Mouse (Mus musculus): ENCODE data around the gene Trpc5. TPM values are rescaled to one million over a fixed set of nuclear protein-coding genes. Genes with fewer than 3 reads are reported as not detected.

The Trpc5 gene
- 0.63 and 0.98 TPM in 2 replicates for polyA plus RNA-seq (2014; fragmentation: Nextera tagmentation; extraction: Ambion mirVana)

DNA sequence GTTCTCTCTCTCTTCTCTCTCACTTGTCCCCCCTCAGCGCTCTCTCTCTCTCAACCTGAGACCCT lies at the start of gene Trpc5:
Trpc5 (minus strand) TSS at position 39 of the 65 bp plus-strand sequence.
- WGBS = 42% methylated on average over 1 of the region's 1 CpGs
- H3K9me3 ChIP-seq (replicated peaks; ENCODE audit: control insufficient read depth, low read length) = no peaks in the 10 kb centered on the region
- ATAC-seq (no peak), DNase-seq (ENCODE audit: low spot score) (no peak)
- no peaks in the 10 kb centered on the region; the same call in 1 of the 2 replicates for H3K27me3 ChIP-seq (replicated peaks; ENCODE audit: control insufficient read depth, insufficient read depth, low read length)
- peak within 1 kb of the TSS; percentile 45 for H3K9ac ChIP-seq (ENCODE audit: low read length)
- peak within 1 kb of the TSS; percentile 61 for H3K4me2 ChIP-seq (ENCODE audit: low read length)
- no peak within 1 kb of the TSS for H3K27ac ChIP-seq (ENCODE audit: low read depth, low read length)
- H3K36me3 ChIP-seq (ENCODE audit: control insufficient read depth, insufficient read depth, low read length) = no peaks in the 10 kb centered on the region
- peak within 1 kb of the TSS; percentile 39 for H3K4me3 ChIP-seq (ENCODE audit: low read depth, low read length)
- no peaks in the 10 kb centered on the region for H3K4me1 ChIP-seq (ENCODE audit: control insufficient read depth, insufficient read depth, low read length)

DNA sequence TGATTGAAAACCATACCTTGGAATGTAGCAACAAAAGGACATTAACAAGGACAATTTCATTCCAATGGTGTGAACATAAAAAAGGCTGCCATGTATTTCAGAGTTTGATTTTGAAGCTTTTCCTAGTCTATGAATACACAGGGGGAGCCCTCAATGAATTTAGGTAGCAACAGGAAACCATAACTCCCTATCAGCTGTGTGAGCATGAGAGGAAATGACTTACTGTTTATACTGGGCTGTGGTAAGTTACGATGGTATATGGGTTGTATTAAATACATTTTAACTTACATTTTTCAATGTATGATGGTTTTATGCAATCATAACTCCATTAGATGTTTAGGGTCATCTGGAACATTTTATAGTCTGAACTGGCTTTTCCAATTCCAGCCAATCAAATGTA lies 28.4 kb upstream of the Trpc5 start:
- H3K4me3 ChIP-seq (ENCODE audit: low read depth, low read length) = no peak overlapping the region
- no peak overlapping the region for H3K27ac ChIP-seq (ENCODE audit: low read depth, low read length)
- DNase-seq (ENCODE audit: low spot score) (no peak), ATAC-seq (no peak)
- no peaks in the 10 kb centered on the region for H3K9me3 ChIP-seq (replicated peaks; ENCODE audit: control insufficient read depth, low read length)
- H3K36me3 ChIP-seq (ENCODE audit: control insufficient read depth, insufficient read depth, low read length) = no peaks in the 10 kb centered on the region
- H3K9ac ChIP-seq (ENCODE audit: low read length) = no peak overlapping the region
- no peaks in the 10 kb centered on the region for H3K27me3 ChIP-seq (replicated peaks; ENCODE audit: control insufficient read depth, insufficient read depth, low read length)
- no peak overlapping the region for H3K4me2 ChIP-seq (ENCODE audit: low read length)
- WGBS = 95% methylated on average over 1 of the region's 1 CpGs
- H3K4me1 ChIP-seq (ENCODE audit: control insufficient read depth, insufficient read depth, low read length) = no peaks in the 10 kb centered on the region

DNA sequence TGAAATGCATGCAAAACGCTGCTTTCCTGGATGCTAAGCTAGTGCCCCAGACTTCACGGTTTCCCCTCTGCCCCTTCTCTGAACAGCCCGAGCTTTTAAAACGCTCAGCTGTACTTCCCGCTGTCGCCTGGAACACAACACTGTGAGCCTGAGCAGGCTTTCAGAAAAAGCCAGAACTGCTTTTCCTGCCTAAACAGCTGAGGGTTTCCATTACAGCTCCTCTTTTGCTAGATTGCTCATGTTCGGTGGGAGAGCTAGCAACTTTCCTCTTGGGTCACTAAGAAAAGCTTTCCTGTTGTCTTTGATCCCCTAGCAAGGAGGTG lies 1.8 kb upstream of the Trpc5 start:
- H3K4me2 ChIP-seq (ENCODE audit: low read length) = peak overlapping the region; percentile 61
- no peaks in the 10 kb centered on the region for H3K9me3 ChIP-seq (replicated peaks; ENCODE audit: control insufficient read depth, low read length)
- H3K9ac ChIP-seq (ENCODE audit: low read length) = no peak overlapping the region
- H3K4me1 ChIP-seq (ENCODE audit: control insufficient read depth, insufficient read depth, low read length) = no peaks in the 10 kb centered on the region
- DNase-seq (ENCODE audit: low spot score) (peak; percentile 27), ATAC-seq (no peak)
- H3K36me3 ChIP-seq (ENCODE audit: control insufficient read depth, insufficient read depth, low read length) = no peaks in the 10 kb centered on the region
- WGBS = 28% methylated on average over 7 of the region's 7 CpGs
- no peak overlapping the region for H3K27ac ChIP-seq (ENCODE audit: low read depth, low read length)
- H3K4me3 ChIP-seq (ENCODE audit: low read depth, low read length) = 0 out of 2 replicates have a peak overlapping the region, but pooled peaks have one; percentile 39
- no peaks in the 10 kb centered on the region; the same call in 1 of the 2 replicates for H3K27me3 ChIP-seq (replicated peaks; ENCODE audit: control insufficient read depth, insufficient read depth, low read length)

DNA sequence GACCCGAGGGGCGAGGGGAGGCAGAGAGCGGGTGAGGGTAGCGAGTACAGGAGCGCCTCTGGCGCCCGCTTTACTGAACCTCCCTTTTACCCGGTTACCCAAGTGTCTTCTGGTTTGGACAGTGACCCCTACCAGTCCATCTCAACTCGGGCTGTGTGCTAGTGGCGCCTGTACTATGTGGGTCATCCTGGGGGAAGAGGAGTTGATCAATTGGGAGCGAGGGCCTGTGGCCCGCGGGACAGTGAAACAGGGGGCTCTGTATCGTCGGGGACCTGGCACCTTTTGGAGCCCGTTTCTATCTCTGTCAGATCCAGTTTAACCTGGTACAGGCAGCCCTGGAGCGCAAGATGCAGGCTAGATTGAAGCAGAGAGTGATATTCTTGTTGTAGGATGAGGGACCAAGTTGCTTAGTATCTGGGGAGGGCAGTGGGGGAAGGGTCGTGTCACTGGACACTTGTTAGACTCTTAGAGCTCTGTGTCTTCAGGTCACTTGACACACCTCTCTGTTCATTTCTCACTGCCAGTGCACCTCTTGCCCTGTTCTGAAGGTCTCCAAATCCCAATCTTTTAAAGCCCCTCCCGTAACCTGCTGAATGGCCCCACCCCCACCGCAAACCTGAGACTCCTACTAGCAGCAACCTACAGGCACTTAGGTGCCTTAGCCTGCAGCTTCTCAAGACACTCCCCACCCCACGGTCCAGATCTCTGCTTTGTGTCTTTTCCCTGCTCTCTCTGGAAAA lies 1.3 kb upstream of the Trpc5 start:
- Histone ChIP-seq H3K4me3 (ENCODE audit: low read depth, low read length) (peak overlapping the region; percentile 39), H3K4me2 (ENCODE audit: low read length) (peak overlapping the region; percentile 61), H3K9me3 (replicated peaks; ENCODE audit: control insufficient read depth, low read length) (no peaks in the 10 kb centered on the region), H3K9ac (ENCODE audit: low read length) (peak overlapping the region; percentile 45), H3K27ac (ENCODE audit: low read depth, low read length) (no peak overlapping the region), H3K36me3 (ENCODE audit: control insufficient read depth, insufficient read depth, low read length) (no peaks in the 10 kb centered on the region), H3K4me1 (ENCODE audit: control insufficient read depth, insufficient read depth, low read length) (no peaks in the 10 kb centered on the region), H3K27me3 (replicated peaks; ENCODE audit: control insufficient read depth, insufficient read depth, low read length) (no peaks in the 10 kb centered on the region; the same call in 1 of the 2 replicates)
- DNase-seq (ENCODE audit: low spot score) (peak; percentile 11), ATAC-seq (peak; percentile 76)
- 29% methylated on average over 21 of the region's 21 CpGs for WGBS

DNA sequence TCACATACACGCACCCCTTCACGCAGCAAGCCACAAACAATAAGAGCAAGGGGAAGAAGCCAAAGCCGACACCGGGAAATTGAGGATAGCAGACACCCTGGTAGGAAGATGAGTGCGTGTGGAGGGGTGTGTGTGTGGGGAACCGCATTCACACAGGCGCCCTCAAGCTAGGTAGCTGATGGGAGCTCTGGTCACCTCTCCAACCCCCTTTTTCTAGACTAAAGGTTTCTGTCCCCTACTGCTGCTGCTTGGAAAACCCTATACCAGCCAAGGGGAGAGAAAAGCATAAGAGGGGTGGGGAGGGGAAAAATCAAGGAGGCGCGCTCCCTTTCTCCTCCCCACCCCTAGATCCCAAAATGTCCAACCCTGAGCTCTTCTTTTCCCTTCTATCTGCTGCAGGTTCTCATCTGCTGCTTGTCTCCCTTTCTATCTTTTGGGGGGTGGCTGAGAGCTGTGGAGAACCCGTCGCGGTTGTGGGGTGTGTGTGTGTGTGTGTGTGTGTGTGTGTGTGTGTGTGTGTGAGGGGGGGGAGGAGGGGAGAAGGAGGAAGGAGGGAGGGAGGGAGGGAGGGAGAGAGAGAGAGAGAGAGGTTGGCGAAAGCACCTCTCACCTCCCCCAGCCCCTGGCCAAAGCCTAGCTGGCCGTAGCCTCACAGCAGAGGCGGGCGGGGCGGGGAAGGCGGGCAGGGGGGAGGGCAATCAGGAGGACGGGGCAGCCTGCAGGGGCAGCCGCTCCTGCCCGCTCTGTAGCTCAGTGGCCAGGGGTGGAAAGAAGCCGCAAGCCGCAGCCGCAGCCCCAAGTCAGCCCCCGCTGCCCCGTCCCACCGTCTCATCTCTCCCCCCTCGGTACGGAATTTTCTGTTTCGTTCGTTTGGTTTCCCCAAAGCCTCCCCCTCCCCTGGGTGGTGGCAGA lies 483 bp upstream of the Trpc5 start, which contains the start of gene Rtl4:
Rtl4 (plus strand) TSS at position 701 of the 912 bp plus-strand sequence.
- Histone ChIP-seq H3K4me2 (ENCODE audit: low read length) (peak within 1 kb of the TSS; percentile 61), H3K4me3 (ENCODE audit: low read depth, low read length) (peak within 1 kb of the TSS; percentile 39), H3K27ac (ENCODE audit: low read depth, low read length) (no peak within 1 kb of the TSS), H3K9ac (ENCODE audit: low read length) (peak within 1 kb of the TSS; percentile 45), H3K27me3 (replicated peaks; ENCODE audit: control insufficient read depth, insufficient read depth, low read length) (no peaks in the 10 kb centered on the region; the same call in 1 of the 2 replicates), H3K36me3 (ENCODE audit: control insufficient read depth, insufficient read depth, low read length) (no peaks in the 10 kb centered on the region), H3K9me3 (replicated peaks; ENCODE audit: control insufficient read depth, low read length) (no peaks in the 10 kb centered on the region), H3K4me1 (ENCODE audit: control insufficient read depth, insufficient read depth, low read length) (no peaks in the 10 kb centered on the region)
- ATAC-seq (peak; percentile 84), DNase-seq (ENCODE audit: low spot score) (peak; percentile 2)
- 34% methylated on average over 21 of the region's 31 CpGs for WGBS

DNA sequence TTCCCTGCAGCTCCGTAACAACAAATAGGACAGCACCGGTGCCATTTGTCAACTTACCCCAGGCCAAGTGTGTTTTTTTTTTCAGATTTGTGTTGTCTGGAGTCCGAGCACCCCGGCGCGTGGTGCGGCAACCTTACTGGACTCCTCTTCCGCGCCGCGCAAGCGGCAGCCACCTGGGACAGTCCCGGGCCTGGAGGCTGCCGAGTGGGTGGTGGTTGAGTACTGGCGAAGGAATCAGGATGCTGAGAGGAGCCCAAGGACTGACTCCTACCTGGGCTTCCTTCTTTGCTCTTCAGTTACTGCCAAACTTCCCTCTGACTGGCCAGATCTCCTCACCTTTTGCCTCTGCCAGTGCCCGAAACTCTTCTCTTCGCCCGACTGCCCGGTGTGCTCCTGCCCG lies 238 bp downstream of the Trpc5 start:
- H3K4me1 ChIP-seq (ENCODE audit: control insufficient read depth, insufficient read depth, low read length) = no peaks in the 10 kb centered on the region
- H3K27ac ChIP-seq (ENCODE audit: low read depth, low read length) = no peak overlapping the region
- no peaks in the 10 kb centered on the region for H3K36me3 ChIP-seq (ENCODE audit: control insufficient read depth, insufficient read depth, low read length)
- H3K4me3 ChIP-seq (ENCODE audit: low read depth, low read length) = peak overlapping the region; percentile 39
- peak overlapping the region; percentile 32 for H3K9ac ChIP-seq (ENCODE audit: low read length)
- no peaks in the 10 kb centered on the region for H3K9me3 ChIP-seq (replicated peaks; ENCODE audit: control insufficient read depth, low read length)
- peak; percentile 0 for DNase-seq (ENCODE audit: low spot score)
- no peaks in the 10 kb centered on the region; the same call in 1 of the 2 replicates for H3K27me3 ChIP-seq (replicated peaks; ENCODE audit: control insufficient read depth, insufficient read depth, low read length)
- ATAC-seq = no peak
- 34% methylated on average over 20 of the region's 20 CpGs for WGBS
- H3K4me2 ChIP-seq (ENCODE audit: low read length) = peak overlapping the region; percentile 61

DNA sequence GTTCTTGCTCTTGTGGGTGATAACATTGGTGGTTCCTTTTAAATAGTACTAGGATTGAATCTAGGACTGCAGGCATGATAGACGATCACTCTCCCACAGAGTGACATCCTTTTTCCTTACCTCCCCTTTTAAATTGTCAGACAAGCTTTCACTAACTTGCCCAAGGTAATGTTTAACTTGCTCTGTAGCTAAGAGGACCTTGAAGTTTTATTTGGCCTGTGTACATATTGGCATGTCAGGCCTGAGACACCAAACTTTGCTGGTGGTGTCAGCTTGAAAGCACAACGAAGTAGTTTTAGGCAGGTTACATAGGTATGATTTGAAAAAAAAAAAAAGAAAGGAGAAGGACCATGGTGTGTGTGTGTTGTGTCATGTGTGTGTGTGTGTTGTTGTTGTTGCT lies 35.8 kb downstream of the Trpc5 start:
- ATAC-seq = no peak
- Histone ChIP-seq H3K9ac (ENCODE audit: low read length) (no peak overlapping the region), H3K4me3 (ENCODE audit: low read depth, low read length) (no peak overlapping the region), H3K27me3 (replicated peaks; ENCODE audit: control insufficient read depth, insufficient read depth, low read length) (no peaks in the 10 kb centered on the region), H3K4me1 (ENCODE audit: control insufficient read depth, insufficient read depth, low read length) (no peaks in the 10 kb centered on the region), H3K9me3 (replicated peaks; ENCODE audit: control insufficient read depth, low read length) (no peaks in the 10 kb centered on the region), H3K27ac (ENCODE audit: low read depth, low read length) (no peak overlapping the region), H3K36me3 (ENCODE audit: control insufficient read depth, insufficient read depth, low read length) (no peaks in the 10 kb centered on the region), H3K4me2 (ENCODE audit: low read length) (no peak overlapping the region)
- DNase-seq (ENCODE audit: low spot score) = no peak
- 78% methylated on average over 2 of the region's 2 CpGs for whole genome bisulfite sequencing

DNA sequence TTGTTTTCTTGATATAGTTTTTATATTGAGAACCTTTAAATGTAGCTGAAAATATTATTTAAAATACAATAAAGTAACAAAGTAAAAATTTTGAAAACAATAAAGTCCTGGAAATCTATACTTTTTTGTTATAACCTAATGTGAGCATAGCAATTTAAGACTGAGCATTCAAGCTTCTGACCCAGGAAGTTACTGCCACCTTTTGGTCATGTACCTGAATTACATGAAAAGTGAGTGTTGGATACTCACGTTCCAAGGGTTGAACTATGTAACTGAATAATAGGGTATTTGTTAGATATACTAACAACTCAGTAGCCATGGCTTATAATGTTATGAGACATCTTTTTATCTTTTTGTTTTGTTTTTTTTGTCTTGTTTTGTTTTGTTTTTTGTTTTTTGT lies 42.6 kb downstream of the Trpc5 start:
- peak; percentile 4 for DNase-seq (ENCODE audit: low spot score)
- 31% methylated on average over 1 of the region's 1 CpGs for whole genome bisulfite sequencing
- no peak for ATAC-seq

DNA sequence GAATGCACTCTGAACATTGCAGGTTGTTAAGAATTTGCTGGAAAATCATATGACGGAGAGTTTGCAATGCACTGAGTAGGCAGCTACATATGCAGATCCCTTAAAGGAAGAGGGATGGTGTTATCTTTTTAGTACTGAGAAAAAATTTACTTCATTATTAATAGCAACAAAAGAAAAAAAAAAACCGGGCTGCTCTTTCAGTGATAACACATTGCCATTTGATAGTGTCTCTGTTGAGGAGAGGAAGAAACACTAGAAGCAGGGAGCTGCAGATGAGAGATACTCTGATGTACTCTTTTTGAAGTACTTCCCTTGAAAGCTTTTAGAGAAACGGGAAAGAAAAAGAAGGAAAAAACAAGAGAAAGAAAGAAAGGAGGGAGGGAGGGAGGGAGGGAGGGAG lies 43.2 kb downstream of the Trpc5 start:
- WGBS = 72% methylated on average over 3 of the region's 3 CpGs

More for the DNA sequence above, 42.6 kb downstream of the Trpc5 start:
- Histone ChIP-seq H3K9me3 (replicated peaks; ENCODE audit: control insufficient read depth, low read length) (no peaks in the 10 kb centered on the region), H3K27me3 (replicated peaks; ENCODE audit: control insufficient read depth, insufficient read depth, low read length) (no peaks in the 10 kb centered on the region), H3K36me3 (ENCODE audit: control insufficient read depth, insufficient read depth, low read length) (no peaks in the 10 kb centered on the region), H3K4me3 (ENCODE audit: low read depth, low read length) (no peak overlapping the region), H3K9ac (ENCODE audit: low read length) (no peak overlapping the region), H3K27ac (ENCODE audit: low read depth, low read length) (no peak overlapping the region), H3K4me1 (ENCODE audit: control insufficient read depth, insufficient read depth, low read length) (no peaks in the 10 kb centered on the region), H3K4me2 (ENCODE audit: low read length) (no peak overlapping the region)

More for the DNA sequence above, 43.2 kb downstream of the Trpc5 start:
- Histone ChIP-seq H3K9me3 (replicated peaks; ENCODE audit: control insufficient read depth, low read length) (no peaks in the 10 kb centered on the region), H3K36me3 (ENCODE audit: control insufficient read depth, insufficient read depth, low read length) (no peaks in the 10 kb centered on the region), H3K27me3 (replicated peaks; ENCODE audit: control insufficient read depth, insufficient read depth, low read length) (no peaks in the 10 kb centered on the region), H3K27ac (ENCODE audit: low read depth, low read length) (no peak overlapping the region), H3K4me3 (ENCODE audit: low read depth, low read length) (no peak overlapping the region), H3K9ac (ENCODE audit: low read length) (no peak overlapping the region), H3K4me2 (ENCODE audit: low read length) (no peak overlapping the region), H3K4me1 (ENCODE audit: control insufficient read depth, insufficient read depth, low read length) (no peaks in the 10 kb centered on the region)
- DNase-seq (ENCODE audit: low spot score) (no peak), ATAC-seq (no peak)
